Mouse (Mus musculus) C2C12 (cell line): ENCODE measurements around the gene Pyurf. TPM values are rescaled to one million over a fixed set of nuclear protein-coding genes. Genes with fewer than 3 reads are reported as not detected.
A peak's percentile ranks its signal among the peaks of the same experiment; 100 is the strongest.

ENCODE experiments used
- H3K27me3 ChIP-seq: one replicate; pipeline ENCODE4 v1.6.1; 2011; ENCODE audit not compliant: control insufficient read depth, insufficient read depth, insufficient read length
- H3K36me3 ChIP-seq: one replicate; pipeline ENCODE4 v1.6.1; 2011; ENCODE audit not compliant: control insufficient read depth, insufficient read depth
- H3K4me3 ChIP-seq: one replicate; pipeline ENCODE4 v1.5.1; 2011; ENCODE audit warnings: mild to moderate bottlenecking, control low read depth; ENCODE audit not compliant: poor library complexity, insufficient read depth, severe bottlenecking
- H3K79me2 ChIP-seq: one replicate; pipeline ENCODE4 v1.6.1; 2011; ENCODE audit not compliant: control insufficient read depth, insufficient read depth
- H3K79me3 ChIP-seq: one replicate; pipeline ENCODE4 v1.6.1; 2011; ENCODE audit warnings: low read depth, control low read depth
- H3ac ChIP-seq: one replicate; pipeline ENCODE3; 2011; ENCODE audit warnings: low read depth; ENCODE audit not compliant: control insufficient read depth, insufficient read length
- CEBPB ChIP-seq: IDR thresholded peaks from one replicate; pipeline ENCODE4 v1.6.1; 2011; ENCODE audit warnings: low read depth, mild to moderate bottlenecking, control low read depth, moderate library complexity
- CTCF ChIP-seq: IDR thresholded peaks from one replicate; pipeline ENCODE4 v1.5.1; 2011; ENCODE audit not compliant: control insufficient read depth, insufficient read depth, insufficient read length
- FOSL1 ChIP-seq: IDR thresholded peaks from one replicate; pipeline ENCODE4 v1.8.0; 2011; ENCODE audit warnings: mild to moderate bottlenecking, low read length; ENCODE audit not compliant: poor library complexity, insufficient read depth, severe bottlenecking
- MAX ChIP-seq: IDR thresholded peaks from one replicate; pipeline ENCODE4 v1.6.1; 2011; ENCODE audit warnings: mild to moderate bottlenecking, control low read depth
- MYOD1 ChIP-seq: IDR thresholded peaks from one replicate; pipeline ENCODE4 v1.6.1; 2011; ENCODE audit warnings: low read depth; ENCODE audit not compliant: control insufficient read depth, insufficient read length
- MYOG ChIP-seq: IDR thresholded peaks from one replicate; pipeline ENCODE4 v1.6.1; 2011; ENCODE audit not compliant: control insufficient read depth, insufficient read length; ENCODE audit errors: extremely low read depth
- USF1 ChIP-seq: IDR thresholded peaks from one replicate; pipeline ENCODE4 v1.6.1; 2011; ENCODE audit warnings: low read depth, mild to moderate bottlenecking, control low read depth, moderate library complexity
- long read RNA-seq, 2 experiments: library from polyadenylated mRNA; unstranded; transcript quantifications; one replicate each; pipeline ENCODE4 v2.0.0; 2019 to 2020
- polyA plus RNA-seq: library from polyadenylated mRNA; unstranded; fragments of >200 nt; fragmentation: generic; extraction: Trizol; gene quantifications from one replicate; pipeline ENCODE4 v1.2.1, GENCODE M21; 2012; ENCODE audit warnings: missing spikeins

Gene Pyurf
- polyA plus RNA-seq: 7.4 TPM
- long read RNA-seq, experiment 1, transcript Pyurf-201 (2 exons, 3,573 nt): major isoform, 13 of 13 reads
- long read RNA-seq, experiment 1, partial matches to known transcripts: 0 of 13 reads
- long read RNA-seq, experiment 1, other reads (novel, unspliced or antisense): 0 of 13 reads
- long read RNA-seq, experiment 2, partial matches to known transcripts: 0 of 3 reads
- long read RNA-seq, experiment 2, other reads (novel, unspliced or antisense): 0 of 3 reads

DNA sequence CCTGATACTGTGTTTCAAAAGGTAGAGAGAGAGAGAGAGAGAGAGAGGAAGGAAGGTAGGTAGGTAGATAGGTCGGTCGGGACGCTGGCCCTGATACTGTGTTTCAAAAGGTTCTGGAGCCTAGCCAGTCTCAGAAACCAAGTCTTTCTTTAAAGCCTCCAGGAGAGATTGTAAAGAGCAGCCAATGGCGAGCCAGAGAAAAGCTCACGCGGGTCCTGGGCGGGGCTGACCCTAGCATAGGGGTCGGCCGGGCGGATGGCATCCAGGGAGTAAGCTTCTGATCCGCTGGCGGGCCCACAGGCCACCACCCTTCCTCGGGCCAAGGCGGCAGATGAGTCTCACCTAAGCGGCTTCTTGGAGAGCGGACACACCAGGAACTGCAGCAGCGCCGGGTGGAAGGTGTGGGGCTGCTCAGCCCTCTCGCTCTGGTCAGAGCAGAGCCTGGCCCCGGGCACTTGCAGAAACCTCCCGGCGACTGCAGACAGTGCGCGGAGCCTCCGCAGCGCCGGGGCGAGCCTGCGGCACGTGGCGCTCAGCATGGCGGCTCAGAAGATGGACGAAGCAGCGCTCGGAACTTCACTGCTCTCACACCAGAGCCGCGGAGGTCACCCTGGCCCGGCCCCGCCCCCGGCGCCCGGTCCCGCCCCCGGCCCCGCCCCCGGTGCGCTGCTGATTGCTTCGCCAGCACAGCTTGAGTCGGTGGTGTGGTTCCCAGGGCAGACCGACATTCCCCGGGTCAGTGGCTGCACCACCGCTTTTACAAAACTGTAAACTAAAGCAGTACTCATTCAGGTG, at the start of gene Pyurf:
TSS of gene Pyurf (minus strand) at position 612 of the 795 bp plus-strand sequence.
- H3K36me3 ChIP-seq: peaks cover 19% of the 10 kb centered on the region
- no peaks in the 10 kb centered on the region for H3K27me3 ChIP-seq
- peak within 1 kb of the TSS; percentile 67 for H3ac ChIP-seq
- peak; percentile 71 for TF ChIP-seq USF1
- TF ChIP-seq MAX: peak; percentile 92
- TF ChIP-seq CEBPB: no peak
- peak within 1 kb of the TSS; percentile 64 for H3K4me3 ChIP-seq
- H3K79me3 ChIP-seq: peaks cover 2% of the 10 kb centered on the region
- H3K79me2 ChIP-seq: peaks cover 15% of the 10 kb centered on the region

DNA sequence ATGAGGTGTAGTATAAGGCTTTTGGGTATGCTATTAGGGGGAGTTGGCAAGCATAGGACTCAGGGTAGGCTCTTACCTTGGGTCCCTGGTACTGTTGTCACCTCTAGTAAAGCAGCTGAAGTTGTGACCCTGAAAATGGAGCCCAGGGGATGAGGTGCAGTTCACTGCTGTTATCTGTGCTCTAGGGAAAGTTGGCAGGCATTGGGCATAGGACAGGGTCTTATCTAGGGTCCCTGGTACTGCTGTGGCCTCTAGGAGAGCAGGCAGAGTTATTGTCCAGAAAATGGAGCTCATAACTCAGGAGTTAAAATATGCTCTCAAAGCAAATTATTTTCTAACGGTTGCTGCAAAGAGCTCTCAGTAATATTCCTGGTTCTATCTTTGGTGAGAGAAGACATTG, 29.5 kb upstream of the Pyurf start:
- Histone ChIP-seq H3K27me3 (no peaks in the 10 kb centered on the region), H3K79me3 (no peaks in the 10 kb centered on the region), H3ac (no peak overlapping the region), H3K79me2 (no peaks in the 10 kb centered on the region), H3K4me3 (no peak overlapping the region), H3K36me3 (no peaks in the 10 kb centered on the region)
- TF ChIP-seq USF1 (no peak), MYOD1 (no peak), FOSL1 (no peak), MYOG (no peak)

DNA sequence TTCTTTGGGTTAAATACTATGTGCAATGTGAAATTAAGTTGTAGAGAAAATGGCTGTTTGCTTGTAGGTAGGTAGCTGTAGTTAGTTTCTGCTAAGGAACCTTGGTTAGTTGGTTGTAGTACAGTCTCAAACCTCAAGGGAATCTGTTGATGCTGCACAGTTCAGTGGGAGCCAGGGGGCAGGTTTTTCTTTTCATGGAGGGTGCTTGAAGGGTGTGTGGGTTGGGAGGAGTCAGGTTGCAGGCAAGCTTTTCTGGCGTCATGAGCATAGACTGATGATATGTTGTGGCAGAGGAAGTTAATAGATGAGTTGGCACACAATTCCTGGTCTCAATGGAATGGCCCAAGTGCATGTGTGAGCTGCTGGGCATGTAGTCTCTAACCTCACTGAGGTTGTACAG, 19.8 kb upstream of the Pyurf start:
- Histone ChIP-seq H3ac (no peak overlapping the region), H3K27me3 (no peaks in the 10 kb centered on the region), H3K4me3 (no peak overlapping the region), H3K79me2 (peaks cover 5% of the 10 kb centered on the region), H3K36me3 (no peaks in the 10 kb centered on the region), H3K79me3 (peaks cover 1% of the 10 kb centered on the region)
- TF ChIP-seq FOSL1 (no peak), MYOD1 (no peak), MYOG (no peak), USF1 (no peak), MAX (no peak), CEBPB (no peak), CTCF (no peak)

DNA sequence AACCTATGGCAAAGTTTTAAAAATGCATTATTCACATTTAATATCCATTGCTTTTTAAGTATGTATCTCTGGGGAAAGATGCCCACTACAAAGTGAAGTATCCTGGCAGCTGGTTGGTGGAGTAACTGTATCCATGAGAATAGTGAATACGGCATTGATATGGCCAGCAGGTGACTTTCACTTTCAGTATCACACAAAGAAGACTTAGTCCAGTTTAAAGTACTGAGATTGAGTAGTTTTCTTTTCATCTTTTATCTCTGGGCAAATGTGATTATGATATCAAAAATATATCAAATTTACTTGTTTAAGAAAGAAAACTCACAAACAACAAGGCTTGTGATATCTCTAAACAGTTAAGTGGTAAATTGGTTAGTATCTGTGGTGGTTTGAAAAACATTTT, 14.8 kb upstream of the Pyurf start:
- Histone ChIP-seq H3K79me2 (peaks cover 19% of the 10 kb centered on the region), H3K79me3 (peaks cover 4% of the 10 kb centered on the region), H3K36me3 (no peaks in the 10 kb centered on the region), H3K4me3 (no peak overlapping the region), H3ac (no peak overlapping the region), H3K27me3 (no peaks in the 10 kb centered on the region)
- TF ChIP-seq CTCF (no peak), MYOG (no peak), USF1 (no peak), MYOD1 (no peak), MAX (no peak), CEBPB (no peak), FOSL1 (no peak)

DNA sequence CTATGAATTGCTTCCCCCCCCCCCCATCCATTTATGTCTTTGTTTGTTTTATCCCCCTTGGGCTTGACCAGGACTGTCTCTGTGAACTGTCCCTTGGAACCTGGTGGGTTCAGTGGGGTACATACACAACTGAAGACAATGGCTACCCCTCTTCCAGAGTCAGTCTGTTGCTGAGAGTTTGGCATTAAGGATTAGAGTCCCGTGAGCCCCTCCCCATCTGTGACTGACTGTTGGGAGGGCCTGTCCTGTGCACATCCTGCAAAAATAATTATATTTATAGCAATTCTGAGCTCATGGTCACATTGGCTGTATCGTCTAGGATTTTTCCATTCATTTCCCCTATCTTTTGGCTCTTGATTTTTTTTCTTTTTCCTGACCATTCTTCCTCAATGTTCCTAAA, 11.8 kb upstream of the Pyurf start:
- TF ChIP-seq FOSL1: no peak
- no peak for TF ChIP-seq CTCF
- TF ChIP-seq USF1: no peak
- TF ChIP-seq MYOD1: no peak
- TF ChIP-seq MYOG: no peak
- no peak for TF ChIP-seq CEBPB
- no peak for TF ChIP-seq MAX
- Histone ChIP-seq H3ac (peak overlapping the region; percentile 43), H3K4me3 (peak overlapping the region; percentile 60), H3K79me2 (peaks cover 19% of the 10 kb centered on the region), H3K27me3 (no peaks in the 10 kb centered on the region), H3K79me3 (peaks cover 3% of the 10 kb centered on the region), H3K36me3 (no peaks in the 10 kb centered on the region)
